Mouse (Mus musculus) heart, adult 2 months (tissue): Measurements from ENCODE around the gene Tsc1.

Experiments used
- CTCF ChIP-seq: fragments of 200-600 bp; IDR thresholded peaks from 2 replicates; pipeline ENCODE4 v1.8.1; 2022; ENCODE audit warnings: antibody characterized with exemption, mild to moderate bottlenecking, moderate library complexity
- POLR2A ChIP-seq: fragments of 200-500 bp; IDR thresholded peaks from 2 replicates; pipeline ENCODE4 v1.6.1; 2011; ENCODE audit warnings: mild to moderate bottlenecking, low read depth, low read length, control low read depth; ENCODE audit not compliant: insufficient read depth

DNA sequence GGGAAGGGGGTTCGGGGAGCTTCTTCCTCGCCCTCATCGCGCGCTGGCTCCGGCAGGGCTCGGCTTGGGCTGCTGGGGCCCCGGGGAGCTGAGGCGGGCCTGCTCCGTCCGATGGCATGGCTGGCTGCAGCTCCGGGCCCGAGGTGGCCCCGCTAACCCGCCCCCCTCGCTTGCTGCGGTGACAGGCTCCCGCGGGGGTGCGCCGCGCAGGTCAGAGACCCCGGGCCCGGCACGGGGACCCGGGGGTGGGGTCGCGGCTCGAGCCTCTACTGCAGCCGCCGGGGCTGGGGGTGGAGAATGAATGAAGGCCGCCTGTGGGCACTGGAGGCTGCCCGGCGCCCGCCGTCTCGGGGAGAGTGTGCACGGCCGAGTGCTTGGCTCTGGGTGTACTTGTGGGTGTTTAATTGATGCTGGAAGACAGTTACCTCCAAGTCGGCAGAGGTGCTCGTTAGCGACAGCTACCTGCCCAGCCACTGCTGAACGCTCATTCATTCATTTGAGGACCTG, 460 bp downstream of the Tsc1 start:
- TF ChIP-seq POLR2A: no peak
- TF ChIP-seq CTCF: no peak
